Mouse (Mus musculus) mature B cell (primary cell): ENCODE results near the gene Cstf1.

Experiments used
- in situ Hi-C: fragments of 300-500 bp; cut with MboI; formaldehyde crosslinking; loops from 2 replicates; pipeline ENCODE4 v1.14.3; 2019

Cstf1 gene

DNA sequence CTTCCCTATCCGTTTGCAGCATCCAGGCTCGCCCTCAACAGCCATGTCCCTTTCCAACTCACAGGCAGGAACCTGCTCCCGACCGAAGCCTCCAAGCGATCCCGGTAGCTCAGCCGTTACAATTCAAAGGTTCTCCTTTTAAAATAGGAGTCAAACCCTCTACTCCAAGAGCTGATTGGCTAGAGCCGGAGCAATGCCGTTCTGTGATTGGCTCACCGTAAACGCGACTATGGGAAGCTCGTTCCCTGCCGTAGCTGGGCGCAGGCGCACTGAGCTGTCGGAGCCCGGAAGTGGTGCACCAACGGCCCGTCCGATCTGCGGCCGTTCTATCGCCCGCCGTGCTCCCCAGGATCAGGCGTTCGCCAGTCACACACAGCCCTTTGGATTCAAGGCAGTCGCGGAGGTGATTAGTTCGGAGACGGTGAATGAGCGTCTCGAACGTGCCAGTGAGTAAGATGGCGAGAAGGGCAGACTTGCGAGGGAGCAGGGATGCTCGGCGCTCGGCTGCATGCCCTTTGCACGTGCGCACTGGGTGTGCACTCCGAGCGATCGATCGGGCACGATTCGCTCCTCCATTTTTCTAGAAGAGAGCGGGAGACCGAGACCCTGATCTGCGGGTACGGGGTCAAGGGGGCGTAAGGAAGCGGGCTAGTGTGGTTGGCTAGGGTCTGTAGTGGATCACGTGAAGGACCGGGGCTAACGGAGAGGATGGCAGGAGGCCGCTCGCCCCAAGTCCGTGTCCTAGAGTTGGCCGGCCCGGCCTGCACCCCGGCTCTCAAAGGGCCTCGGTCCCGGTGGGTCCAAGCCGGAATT lies at the start of gene Cstf1, which contains the start of gene Aurka:
TSS of gene Cstf1 (plus strand) at position 271 of the 813 bp plus-strand sequence.
TSS of gene Aurka (minus strand) at position 125 of the 813 bp plus-strand sequence.
- in situ Hi-C loops: loop anchor here (10.0 kb wide), 1 partner anchor 624 kb away; no protein-coding TSS in a partner anchor

DNA sequence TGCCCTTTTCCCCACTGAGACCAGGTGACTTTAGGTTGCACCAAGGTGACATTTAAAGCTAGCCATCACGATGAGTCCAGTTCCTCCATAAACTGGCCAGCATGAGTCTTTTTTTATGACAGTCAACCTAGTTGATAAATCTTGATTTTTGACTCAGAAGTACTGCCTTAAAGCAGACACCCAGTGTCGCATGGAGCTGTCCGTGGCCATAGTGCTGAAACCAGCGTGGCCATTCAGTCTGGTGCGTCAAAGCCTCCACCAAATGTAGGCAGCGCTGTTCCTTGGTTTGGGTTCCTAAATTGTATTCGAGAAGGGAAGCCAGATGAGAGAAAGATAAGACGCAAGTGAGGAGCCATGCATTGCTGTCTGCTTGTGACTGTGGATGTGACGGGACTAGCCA lies 49.6 kb upstream of the Cstf1 start:
- in situ Hi-C loops: no loop called here

DNA sequence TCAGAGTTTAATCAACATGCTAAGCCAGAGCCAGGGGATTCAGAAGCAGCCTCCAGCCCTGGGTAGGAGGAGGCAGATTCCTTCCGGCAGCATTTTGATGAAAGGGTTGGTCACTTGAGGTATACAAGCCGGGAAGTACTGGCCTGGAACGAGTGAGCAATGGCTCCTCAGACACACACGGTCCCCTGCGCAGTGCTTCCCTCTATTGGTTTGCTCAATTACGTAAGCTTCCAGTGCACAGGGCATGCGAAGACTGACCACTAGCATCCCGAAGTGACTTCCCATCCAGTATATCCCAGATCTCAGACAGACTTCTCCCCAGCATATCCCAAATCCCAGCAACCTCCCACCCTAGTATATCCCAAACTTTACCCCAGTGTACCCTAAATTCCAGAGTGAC lies 42.2 kb upstream of the Cstf1 start:
- in situ Hi-C loops: no loop called here

DNA sequence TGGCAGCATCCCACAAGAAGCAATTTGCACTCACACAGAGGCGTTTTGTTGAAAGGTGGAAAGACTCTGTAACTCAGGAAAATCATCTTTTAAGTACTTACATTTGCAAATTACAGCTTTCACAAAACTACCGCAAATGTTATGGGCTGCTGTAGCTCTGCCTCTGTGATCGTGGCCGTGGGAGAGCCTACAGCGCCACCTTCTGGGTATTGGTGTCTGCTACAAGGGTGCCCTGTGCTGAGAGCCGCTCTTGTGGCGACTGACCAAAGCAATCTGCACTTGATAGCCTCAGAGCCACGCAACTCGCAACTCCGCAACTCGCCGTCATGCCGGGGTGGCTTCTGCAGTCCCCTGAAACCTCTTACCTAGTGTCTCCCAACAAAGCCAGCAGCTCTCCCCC lies 41.3 kb upstream of the Cstf1 start:
- in situ Hi-C loops: no loop called here

DNA sequence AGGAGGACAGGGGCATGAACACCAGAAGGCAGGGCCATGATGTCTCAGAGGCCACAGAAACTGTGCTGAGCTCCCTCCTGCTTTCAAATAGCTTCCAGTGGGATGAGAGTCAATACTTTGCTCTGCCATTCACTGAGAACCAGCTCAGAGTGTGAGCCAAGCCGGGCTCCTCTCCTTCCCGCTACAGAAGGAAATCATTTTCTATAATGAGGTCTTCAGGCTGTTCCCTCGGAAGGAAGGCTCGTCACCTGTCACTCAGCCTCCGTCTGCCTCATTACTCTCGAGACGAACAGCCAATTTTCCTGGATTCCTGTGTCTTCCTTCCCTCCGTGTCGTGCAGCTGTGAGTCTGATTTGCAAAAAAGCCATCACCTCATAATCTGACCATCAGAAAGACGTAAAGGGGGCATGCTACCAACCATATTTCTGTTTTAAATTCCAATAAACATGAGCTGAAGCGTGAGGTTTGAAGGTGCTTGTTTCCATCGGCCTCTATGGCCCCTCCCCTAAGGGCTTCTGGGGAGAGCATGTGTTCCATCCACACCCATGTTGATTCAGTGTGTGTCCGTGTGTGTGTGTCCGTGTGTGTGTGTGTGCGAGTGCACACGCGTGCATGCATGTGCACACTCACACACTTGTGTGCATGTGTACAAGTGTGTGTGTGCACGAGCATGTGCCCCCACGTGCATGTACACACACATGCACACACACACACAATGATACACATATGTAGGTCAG lies 32.1 kb upstream of the Cstf1 start:
- in situ Hi-C loops: no loop called here

DNA sequence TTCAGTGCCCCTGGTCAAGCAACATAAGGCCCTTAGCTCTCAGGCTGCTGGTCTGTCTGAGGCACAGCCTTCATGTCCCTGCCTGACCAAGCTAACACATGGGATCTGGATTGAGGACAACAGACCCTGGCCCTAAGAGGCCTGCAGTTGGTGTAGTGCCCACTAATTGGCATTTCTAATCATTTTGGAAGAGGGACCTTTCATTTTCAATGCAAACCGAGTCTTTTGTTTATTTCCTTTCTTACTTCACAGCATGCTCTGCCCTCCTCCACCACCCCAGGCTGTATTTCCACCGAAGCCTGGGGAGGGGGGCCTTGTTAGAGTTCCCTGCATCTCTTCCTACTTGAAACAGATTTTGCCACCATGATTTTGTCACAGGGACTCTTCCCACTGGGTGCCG lies 29.5 kb upstream of the Cstf1 start:
- in situ Hi-C loops: no loop called here

DNA sequence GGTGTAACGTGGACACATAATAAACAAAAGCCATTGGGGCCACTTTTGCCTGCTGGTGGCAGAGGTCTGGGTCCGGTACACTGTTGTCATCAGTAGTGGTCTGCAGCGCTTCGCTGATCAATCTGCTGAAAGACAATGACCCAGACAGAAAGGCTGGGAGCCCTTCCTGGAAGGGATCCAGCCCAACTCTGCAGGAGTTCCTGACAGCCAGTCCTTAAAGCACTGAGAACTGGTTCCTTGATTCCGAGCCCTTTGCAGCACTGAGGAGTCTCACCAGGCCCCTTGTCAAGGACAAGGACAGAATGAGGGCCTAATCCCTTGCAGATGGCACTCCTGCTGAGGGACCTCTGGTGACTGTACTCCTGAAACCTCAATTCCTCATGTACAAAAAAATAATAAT lies 28.9 kb upstream of the Cstf1 start:
- in situ Hi-C loops: no loop called here

DNA sequence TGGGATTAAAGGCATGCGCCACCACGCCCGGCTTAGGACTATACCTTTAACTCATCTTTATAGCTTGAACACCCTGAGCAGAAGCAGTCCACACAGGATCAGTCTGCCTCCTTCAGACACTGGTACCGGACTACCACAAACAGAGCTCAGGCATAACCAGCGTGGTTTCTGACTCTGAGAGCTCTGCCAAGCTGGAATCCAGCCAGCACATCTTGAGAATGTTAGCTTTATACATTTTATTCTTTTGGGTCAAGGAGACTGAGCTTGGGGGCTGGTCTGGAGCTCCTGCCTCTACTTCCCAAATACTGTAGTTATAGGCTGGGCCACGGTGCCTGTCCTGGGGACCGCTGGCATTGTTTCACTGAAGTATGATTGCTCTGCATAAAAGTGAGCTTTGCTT lies 26.7 kb upstream of the Cstf1 start:
- in situ Hi-C loops: no loop called here

DNA sequence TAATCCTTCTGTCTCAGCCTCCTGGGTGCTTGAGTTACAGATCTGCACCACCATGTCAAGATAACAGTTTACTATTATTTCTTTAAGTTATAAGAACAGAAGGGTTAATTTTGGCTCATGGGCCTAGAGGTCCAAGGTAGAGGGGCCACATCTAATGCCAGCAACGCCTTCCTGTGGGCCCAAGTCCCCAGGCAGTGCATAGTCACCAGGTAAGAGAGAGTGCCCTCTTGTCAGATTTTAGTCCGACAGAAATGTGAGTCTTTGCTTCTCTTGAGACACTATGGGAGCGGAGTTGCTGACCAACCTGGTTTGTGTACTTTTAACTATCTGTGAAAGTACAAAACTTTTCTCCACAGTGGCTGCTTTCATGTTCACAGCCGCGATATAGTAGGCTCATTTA lies 25.8 kb upstream of the Cstf1 start:
- in situ Hi-C loops: no loop called here

DNA sequence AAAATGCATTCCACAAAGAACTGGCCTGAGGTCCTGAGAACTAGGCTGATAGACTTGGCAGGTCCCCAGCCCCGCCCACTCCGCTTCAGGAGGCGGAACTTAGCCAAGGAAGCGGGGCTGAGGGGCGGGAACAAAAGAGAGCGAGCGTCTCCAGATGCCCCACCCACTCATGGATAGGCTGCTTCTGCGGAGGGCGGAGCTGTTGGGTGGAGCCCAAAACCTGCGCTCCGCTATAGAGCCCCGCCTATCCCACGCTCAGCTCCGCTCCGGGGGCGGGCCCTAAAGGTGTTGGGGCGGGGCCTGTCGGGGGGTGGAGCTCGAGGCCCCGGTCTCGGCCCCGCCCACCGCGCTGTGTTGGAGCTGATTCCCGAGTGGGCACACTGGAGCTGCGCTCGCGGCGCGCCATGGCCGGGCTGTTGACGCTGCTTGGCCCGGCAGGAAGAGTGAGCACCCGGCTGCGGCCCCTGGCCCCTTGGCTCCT lies 25.2 kb upstream of the Cstf1 start, which contains the start of gene Fam210b:
TSS of gene Fam210b (plus strand) at position 308 of the 481 bp plus-strand sequence.
- in situ Hi-C loops: no loop called here

DNA sequence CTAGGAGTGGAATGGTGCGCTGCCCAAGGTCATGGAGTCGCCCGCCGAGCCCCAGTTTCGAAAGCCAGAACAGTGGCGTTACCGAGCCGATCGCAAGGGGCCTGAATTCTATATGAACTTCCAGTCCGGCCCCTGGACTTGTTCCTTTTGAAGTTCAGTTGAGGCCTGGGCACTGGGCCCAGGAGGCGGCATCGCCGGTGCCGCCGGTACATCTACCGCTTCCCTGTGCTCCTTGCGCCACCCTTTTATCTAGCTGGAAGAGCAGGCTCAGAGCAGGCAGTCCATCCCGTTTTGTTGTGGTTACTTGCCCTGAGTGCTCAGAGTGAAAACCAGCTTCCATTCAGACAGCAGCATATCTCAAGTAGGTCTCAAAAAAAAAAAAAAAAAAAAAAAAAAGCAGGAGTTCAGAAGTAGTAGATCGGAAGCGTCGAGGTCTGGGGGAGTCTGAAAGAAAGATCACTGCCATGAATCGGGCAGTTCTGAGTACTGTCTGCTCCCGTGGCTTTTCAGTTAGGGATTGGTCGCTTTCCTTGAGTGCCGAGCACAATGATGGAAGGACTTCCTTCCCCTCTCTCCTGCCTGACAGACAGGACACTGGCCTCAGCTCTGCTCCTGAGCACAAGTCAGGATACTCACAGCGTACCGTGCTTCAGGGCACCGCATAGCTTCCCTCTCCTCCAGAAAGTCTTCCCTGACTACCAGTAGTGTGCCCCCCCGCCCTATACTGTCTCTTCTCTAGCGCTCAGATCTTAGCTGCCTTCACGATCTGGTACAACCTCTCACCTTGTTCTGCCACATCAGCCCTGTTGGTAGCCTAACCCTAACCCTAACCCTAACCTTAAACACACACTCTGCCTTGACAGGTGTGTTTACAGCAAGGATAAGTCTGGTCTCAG lies 24.2 kb upstream of the Cstf1 start:
- in situ Hi-C loops: no loop called here

DNA sequence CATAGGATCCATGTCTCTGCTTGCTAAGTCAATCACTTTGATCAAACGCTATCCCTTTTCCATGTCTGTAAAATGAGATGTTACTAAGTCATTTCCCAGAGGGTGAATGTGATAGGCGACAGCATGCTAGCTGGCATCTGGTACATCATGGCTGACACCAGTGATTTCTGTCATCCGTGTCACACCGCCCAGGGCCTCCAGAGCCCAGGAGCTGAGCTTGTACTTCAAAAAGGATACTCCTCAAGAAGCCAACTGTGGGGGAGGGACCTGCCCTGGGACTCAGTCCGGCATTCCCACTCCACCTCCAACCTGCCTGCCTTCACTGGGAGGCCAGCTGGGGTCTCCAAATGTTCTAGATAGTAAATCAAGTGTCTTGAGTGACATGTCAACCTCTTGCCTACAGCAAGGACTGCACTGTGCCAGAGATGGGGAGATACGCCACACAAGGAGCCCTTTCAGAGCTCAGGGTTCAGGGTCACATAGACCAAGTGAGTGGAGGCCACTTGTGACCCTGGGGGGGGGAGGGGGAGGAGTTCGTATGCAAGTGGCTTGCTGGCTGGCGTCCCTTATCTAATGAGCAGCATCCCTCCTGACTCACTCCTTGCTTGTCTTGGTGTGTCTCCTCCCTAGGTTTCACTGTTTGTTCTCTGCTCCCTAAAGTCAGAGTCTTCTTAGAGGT lies 23.4 kb upstream of the Cstf1 start:
- in situ Hi-C loops: no loop called here

DNA sequence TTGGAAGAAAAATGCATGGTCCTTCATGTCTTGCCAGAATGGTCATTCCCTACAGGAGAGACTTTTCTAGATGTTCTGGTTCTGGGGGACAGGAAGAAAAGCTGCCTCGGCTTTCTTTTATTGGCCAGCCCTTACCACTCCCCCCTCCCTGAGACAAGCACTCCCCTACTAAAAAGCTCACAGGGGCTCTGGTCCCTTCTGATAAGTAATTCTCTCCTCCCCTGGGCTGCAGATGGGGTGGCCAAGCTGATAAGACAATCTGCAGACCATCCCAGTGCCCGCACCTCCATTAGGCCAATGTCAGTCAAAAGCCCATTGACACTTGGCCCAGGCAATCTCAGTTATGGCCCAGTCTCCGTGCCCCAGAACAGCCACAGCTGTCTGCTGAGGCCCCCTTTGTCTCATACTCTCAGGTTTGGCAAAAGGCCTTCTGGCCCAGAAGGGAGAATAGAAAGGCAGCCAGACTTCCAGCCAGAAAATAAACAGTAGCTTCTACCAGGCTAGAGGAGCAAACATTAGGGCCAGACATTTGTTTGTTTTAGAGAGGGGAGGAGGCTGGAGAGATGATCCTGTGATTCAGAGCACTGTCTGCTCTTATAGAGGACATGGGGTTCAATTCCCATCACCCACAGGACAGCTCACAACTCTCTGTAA lies 22.1 kb upstream of the Cstf1 start:
- in situ Hi-C loops: no loop called here

DNA sequence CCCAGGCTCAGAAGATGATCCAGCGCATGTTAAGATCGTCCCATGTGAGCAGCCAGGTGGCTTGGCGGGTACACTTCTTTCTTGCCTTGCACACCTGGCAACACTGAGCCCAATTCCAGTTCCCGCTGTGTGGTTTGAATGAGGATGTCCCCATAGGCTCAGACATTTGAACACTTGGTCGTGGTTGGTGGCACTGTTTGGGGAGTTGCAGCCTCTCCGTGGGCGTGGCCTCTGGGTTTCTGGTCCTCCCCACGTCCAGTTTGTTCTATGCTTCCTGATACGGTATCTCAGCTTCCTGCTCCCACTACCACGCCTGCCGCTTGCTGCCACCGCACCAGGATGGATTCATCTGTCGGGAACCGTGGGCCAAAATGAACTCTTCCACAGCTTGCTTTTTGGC lies 20.7 kb upstream of the Cstf1 start:
- in situ Hi-C loops: no loop called here

DNA sequence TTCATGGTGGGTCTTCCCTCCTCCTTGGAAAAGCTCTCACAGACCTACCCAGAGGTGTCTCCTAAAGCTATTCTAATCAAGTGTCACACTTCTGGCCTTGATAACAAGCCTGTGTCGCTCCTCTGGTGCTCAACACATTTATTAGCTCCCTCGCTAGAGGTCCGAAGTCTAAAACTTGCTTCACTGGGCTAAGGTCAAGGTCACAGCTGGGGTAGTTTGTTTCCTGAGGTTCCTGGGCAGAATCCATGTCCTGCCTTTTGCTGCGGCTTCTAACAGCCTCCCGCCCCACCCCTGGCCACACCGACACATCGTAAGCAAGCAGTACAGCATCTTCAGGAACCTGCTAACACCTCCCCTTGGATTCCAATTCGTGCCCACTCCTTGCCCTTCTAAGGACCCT lies 19.7 kb upstream of the Cstf1 start:
- in situ Hi-C loops: no loop called here

DNA sequence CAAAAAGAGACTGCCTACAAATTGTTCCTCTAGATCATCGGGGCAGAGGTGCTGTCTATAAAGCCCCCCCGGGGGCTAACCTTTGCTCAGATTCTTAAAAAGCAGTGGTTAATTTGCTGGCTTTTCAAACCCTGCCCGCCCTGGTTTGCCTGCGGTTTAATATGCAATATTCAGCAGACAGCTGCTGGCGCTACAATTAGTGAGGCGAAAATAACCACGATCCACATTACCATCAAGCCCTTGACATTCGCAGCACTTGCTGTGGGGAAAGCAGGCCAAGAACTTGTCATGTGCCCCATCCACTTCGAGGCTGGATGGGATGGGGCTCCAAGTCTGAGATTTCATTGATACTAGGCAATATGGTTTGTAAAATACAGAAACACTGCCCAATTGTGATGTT lies 17.3 kb upstream of the Cstf1 start:
- in situ Hi-C loops: no loop called here

DNA sequence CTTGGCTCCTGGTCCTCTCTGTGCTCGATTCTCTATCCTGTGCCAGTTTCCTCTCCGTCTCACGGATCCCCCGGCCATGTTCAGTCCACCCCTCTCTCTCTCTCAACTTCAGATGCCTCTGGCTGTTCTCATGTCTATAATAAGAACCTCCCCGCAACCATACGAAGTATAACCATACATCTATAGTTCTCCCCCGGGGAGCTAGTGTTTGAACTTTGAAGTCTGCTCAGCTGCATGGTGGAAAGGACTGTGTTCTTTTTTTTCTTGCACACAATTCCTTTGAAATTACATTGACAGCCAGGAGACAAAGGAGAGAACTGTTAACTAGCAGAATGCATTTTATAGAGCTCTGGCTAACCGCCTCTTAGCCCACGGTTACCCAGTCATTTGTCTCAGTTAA lies 15.7 kb upstream of the Cstf1 start:
- in situ Hi-C loops: no loop called here

DNA sequence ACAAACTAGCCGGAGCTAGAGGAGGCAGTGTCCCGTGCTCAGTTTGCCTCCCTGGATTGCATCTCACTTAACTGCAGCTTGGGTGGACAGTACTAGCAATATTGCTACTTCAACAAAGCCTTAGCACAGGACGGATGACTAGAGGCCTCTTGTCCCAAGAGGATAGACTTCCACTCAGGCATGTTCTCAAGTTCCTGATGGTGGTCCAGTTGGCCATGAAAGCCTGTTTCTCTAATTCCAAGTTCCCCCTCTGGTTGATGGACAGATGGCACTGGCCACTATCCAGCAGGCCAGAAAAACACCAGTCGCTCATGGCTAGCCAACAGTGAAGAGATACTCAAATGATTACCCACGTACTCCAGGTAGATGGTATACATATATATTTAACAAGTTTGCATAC lies 14.6 kb upstream of the Cstf1 start:
- in situ Hi-C loops: no loop called here

DNA sequence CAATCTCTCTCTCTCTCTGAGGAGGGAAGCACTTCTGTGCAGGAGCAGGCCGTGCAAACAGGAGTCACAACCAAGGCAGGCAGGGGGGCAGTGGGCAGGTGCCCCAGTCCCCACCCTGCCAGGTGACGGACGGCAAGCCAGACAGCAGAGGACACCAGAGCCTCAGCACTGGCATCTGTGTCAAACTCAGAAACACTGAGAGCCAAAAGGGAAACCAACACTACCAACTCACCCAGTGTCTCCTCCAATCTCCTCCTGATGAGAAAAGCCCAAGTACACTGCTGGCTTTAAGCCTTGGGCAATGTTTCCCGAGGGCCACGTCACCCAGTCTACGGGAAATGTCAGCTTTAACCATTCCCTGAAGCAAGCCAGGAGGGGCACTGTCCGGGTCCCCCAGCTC lies 7.3 kb upstream of the Cstf1 start:
- in situ Hi-C loops: no loop called here

DNA sequence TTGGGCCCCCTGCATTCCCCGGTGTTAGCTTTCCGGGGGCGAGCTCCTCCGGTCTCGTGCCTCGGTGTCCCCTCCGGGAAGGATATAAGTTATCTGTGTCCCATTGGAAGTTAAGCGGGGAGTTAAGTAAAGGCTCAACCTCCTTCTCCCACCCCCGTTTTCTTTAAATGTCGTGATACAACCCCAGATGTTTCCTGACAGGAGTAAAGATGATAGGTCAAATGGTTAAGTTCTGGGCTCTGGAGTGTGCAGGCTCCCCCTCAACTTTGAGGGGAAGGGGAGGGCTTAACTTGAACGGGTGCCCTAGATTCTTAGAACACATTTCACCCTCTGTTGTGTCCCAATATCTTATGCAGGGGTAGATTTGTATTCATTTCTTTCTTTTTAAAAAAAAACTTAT lies 777 bp downstream of the Cstf1 start:
- in situ Hi-C loops: loop anchor here (10.0 kb wide), 1 partner anchor 624 kb away; no protein-coding TSS in a partner anchor

DNA sequence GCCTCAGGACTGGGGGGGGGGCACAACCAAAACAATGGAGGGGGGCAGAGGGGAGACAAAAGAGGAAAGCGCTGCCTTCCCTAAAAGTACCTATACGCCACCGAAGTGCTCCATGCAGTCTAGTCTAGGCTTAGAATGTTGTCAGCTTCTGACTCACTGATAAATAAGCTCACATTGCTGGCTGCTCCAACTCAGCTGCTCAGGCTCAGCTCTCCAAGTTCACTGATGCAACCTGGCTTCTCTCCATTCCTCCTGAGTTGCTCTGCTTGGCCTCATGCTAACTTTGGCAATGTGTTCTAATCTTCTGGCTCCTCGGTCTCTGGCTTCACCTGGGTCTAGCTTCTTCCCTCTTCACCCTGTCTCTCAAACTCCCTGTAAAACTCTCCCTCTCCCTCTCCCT lies 6.1 kb downstream of the Cstf1 start:
- in situ Hi-C loops: loop anchor here (10.0 kb wide), 1 partner anchor 618 kb away; no protein-coding TSS in a partner anchor
